Mouse (Mus musculus) liver, embryonic 14.5 days (tissue): ENCODE data around the gene Runx2.

Experiments used
- CTCF ChIP-seq: IDR thresholded peaks from 2 replicates; pipeline ENCODE4 v1.5.1; 2016; ENCODE audit warnings: antibody characterized with exemption, low read depth, control low read depth
- EP300 ChIP-seq: IDR thresholded peaks from 2 replicates; pipeline ENCODE4 v1.6.1; 2016; ENCODE audit warnings: antibody characterized with exemption, low read depth

DNA sequence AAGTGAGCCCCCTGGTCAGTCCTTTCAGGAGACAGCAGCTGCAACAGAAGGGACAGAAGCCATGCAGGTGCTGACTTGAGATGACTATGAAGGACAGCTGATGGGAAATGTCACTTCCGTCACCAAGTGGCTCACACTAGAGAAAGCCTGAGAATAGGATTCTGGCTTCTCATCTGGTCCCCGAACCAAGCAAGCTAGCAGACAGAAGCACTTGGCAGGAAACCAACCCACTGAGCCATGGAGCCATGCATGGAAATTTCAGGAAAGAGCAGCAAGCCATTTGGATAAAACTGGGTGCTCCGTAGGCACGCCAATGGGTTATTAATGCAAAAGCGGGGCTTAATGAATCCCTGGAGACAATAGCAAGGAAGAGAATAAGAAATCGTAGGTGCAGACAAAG, 166.7 kb downstream of the Runx2 start:
- TF ChIP-seq EP300 (no peak), CTCF (no peak)
